ENCODE assay signal across 19 mouse cellular contexts in genomic region chr6:67244451-67244850, GRCm38 (mm10). TPM values are rescaled to one million over a fixed set of nuclear protein-coding genes. Genes with fewer than 3 reads are reported as not detected.
DNase-seq lines count a peak whose midpoint lies in the region; TF ChIP-seq lines count a peak whose summit lies in the region.
"Had no signal": no experiment of that assay in that cellular context is flagged by ENCODE, and none has a peak within 500 bp of the region (broad histone marks: within the 10 kb centered on the region; RNA-seq: fewer than 3 reads in every experiment).

No protein-coding gene starts in this region.

- peak overlapping the region; percentile 63; the same call in 1 of the 2 replicates for H3K27ac ChIP-seq in kidney, adult 2 months (ENCODE audit: insufficient read depth, low read depth, low read length)
- peak overlapping the region; percentile 95 for H3K27ac ChIP-seq in liver, adult 2 months (replicated peaks; ENCODE audit: insufficient read depth, low read depth, low read length)
- H3K27ac ChIP-seq: embryonic facial prominence, embryonic 10.5 days; embryonic facial prominence, embryonic 12.5 days; forebrain, embryonic 13.5 days; forebrain, embryonic 15.5 days had no signal

- no peak overlapping the region for H3K4me3 ChIP-seq in kidney, adult 2 months (ENCODE audit: insufficient read depth, low read depth, low read length)
- no peak overlapping the region for H3K4me3 ChIP-seq in liver, adult 2 months (ENCODE audit: insufficient read depth, low read depth, low read length)
- H3K4me3 ChIP-seq: embryonic facial prominence, embryonic 10.5 days; embryonic facial prominence, embryonic 12.5 days; forebrain, embryonic 13.5 days; forebrain, embryonic 15.5 days had no signal

- H3K27me3 ChIP-seq in kidney, adult 2 months (replicated peaks; ENCODE audit: control insufficient read depth, insufficient read depth, low read length), result no peaks in the 10 kb centered on the region
- H3K27me3 ChIP-seq in liver, adult 2 months (ENCODE audit: control insufficient read depth, insufficient read depth, low read length), result no peaks in the 10 kb centered on the region
- H3K27me3 ChIP-seq: embryonic facial prominence, embryonic 12.5 days; forebrain, embryonic 13.5 days; forebrain, embryonic 15.5 days had no signal

- H3K9ac ChIP-seq in liver, adult 2 months (ENCODE audit: low read depth, low read length), result no peak overlapping the region
- H3K9ac ChIP-seq: embryonic facial prominence, embryonic 12.5 days; forebrain, embryonic 13.5 days; forebrain, embryonic 15.5 days; forebrain, postnatal 0 days had no signal

- no peak for TF ChIP-seq CTCF in kidney, adult 2 months (conservative IDR thresholded peaks at IDR 0.05; ENCODE audit: insufficient read depth, insufficient read length, low read depth, low read length)
- TF ChIP-seq CTCF in liver, adult 2 months (IDR thresholded peaks at IDR 0.05; ENCODE audit: low read depth, low read length), result no peak

- no peaks in the 10 kb centered on the region for H3K79me2 ChIP-seq in liver, adult 2 months (ENCODE audit: control insufficient read depth, insufficient read depth, low read length)

- intact Hi-C loops in left cerebral cortex, postnatal 14 days (cut with DNase I), result no loop called here

- WGBS in kidney, adult 2 months, result 75% methylated on average over 5 of the region's 5 CpGs
- 39% methylated on average over 5 of the region's 5 CpGs for WGBS in liver, adult 2 months

- peaks cover 2% of the 10 kb centered on the region; the same call in 1 of the 2 replicates for H3K4me1 ChIP-seq in kidney, adult 2 months (ENCODE audit: control insufficient read depth, insufficient read depth, low read length)
- H3K4me1 ChIP-seq in liver, adult 2 months (ENCODE audit: control insufficient read depth, insufficient read depth, low read length), result peaks cover 7% of the 10 kb centered on the region; the same call in 1 of the 2 replicates
- H3K4me1 ChIP-seq: embryonic facial prominence, embryonic 10.5 days; embryonic facial prominence, embryonic 12.5 days; forebrain, embryonic 13.5 days; forebrain, embryonic 15.5 days had no signal

- no peak for TF ChIP-seq POLR2A in kidney, adult 2 months (IDR thresholded peaks at IDR 0.05; ENCODE audit: low read depth, low read length)
- TF ChIP-seq POLR2A in liver, adult 2 months (IDR thresholded peaks at IDR 0.05; ENCODE audit: extremely low read depth, insufficient read depth, low read length), result no peak

- DNase-seq in kidney, adult 2 months, result peak; percentile 72
- DNase-seq in kidney, postnatal 4 days, result no peak
- peak; percentile 75 for DNase-seq in liver, adult 2 months (ENCODE audit: extremely low read depth, low read depth, low spot score)
- no peak for DNase-seq in liver
- no peak for DNase-seq in left cerebral cortex, postnatal 14 days (ENCODE audit: low spot score in 2 of 2)
- DNase-seq: adrenal gland, adult 8-10 months; adrenal gland, postnatal 14 days; adrenal gland, postnatal 36 days; cerebellum, adult 11-12 months; cerebellum, adult 2 months; cerebellum, adult 9-10 months; cerebellum, postnatal 10 days; cerebellum, postnatal 25 days; forebrain, postnatal 0 days had no signal

- no peaks in the 10 kb centered on the region for H3K36me3 ChIP-seq in kidney, adult 2 months (ENCODE audit: control insufficient read depth, insufficient read depth, low read length)
- H3K36me3 ChIP-seq in liver, adult 2 months (ENCODE audit: control insufficient read depth, insufficient read depth, low read length), result no peaks in the 10 kb centered on the region
- H3K36me3 ChIP-seq: embryonic facial prominence, embryonic 10.5 days; embryonic facial prominence, embryonic 12.5 days; forebrain, embryonic 15.5 days; G1E had no signal

RNA-seq across cellular contexts. Expression of gene Serbp1, which starts 6.5 kb away (rescaled TPM):
- 47.8 and 62.0 TPM in 2 replicates for polyA plus RNA-seq in kidney, adult 2 months (2012; rRNA removed)
- total RNA-seq in liver, adult 2 months (2014; rRNA removed), result 144 and 218 TPM in 2 replicates
- polyA plus RNA-seq in liver, adult 2 months (2012; rRNA removed), result 48.9 and 62.1 TPM in 2 replicates
- total RNA-seq in left cerebral cortex, postnatal 14 days (2021), result 100 to 1,000 TPM; 209 to 215 TPM

Comparison
In these comparisons a context has a peak if more than half of its experiments do, and no peak if none do; other contexts are left out.
1. DNase-seq: peak in kidney, adult 2 months (single experiment) and liver, adult 2 months (single experiment); none in kidney, postnatal 4 days (0 of 2), liver (single experiment) and left cerebral cortex, postnatal 14 days (0 of 2).